Mouse (Mus musculus) layer of hippocampus, adult 8-10 months (tissue): ENCODE data around the gene Anxa3. TPM values are rescaled to one million over a fixed set of nuclear protein-coding genes. Genes with fewer than 3 reads are reported as not detected.

ENCODE experiments used
- DNase-seq, 2 experiments: peaks; one replicate each; pipeline ENCODE4 v3.0.0; 2022; ENCODE audit warnings: low spot score in 2 of 2
- total RNA-seq, 4 experiments: library from RNA; stranded (reverse); gene quantifications; 2 replicates each; pipeline ENCODE4 v1.2.4; 2022

Gene Anxa3
- total RNA-seq, 4 experiments from 2014 or later, result 12.2 to 46.9 (median 26.6) TPM

DNA sequence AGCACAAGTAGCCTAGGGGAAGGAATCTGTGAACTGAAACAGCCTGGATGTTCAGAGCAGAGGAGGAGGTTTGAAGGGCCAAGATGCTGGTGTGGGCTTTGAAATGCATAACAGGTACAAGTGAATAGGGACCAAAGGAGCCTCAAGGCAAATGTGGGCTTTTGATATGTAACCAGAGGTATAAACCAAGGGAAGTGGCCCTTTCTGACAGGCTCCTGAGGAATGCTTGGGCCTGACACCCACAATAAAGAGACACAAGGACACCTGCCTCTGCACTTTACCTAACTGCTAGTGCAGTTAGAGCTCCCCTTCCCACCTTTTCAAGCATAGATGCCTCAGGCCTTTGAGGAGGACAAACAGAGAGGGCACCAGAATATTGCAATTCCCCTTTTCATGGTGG lies 54.8 kb downstream of the Anxa3 start:
- DNase-seq, result no peak

DNA sequence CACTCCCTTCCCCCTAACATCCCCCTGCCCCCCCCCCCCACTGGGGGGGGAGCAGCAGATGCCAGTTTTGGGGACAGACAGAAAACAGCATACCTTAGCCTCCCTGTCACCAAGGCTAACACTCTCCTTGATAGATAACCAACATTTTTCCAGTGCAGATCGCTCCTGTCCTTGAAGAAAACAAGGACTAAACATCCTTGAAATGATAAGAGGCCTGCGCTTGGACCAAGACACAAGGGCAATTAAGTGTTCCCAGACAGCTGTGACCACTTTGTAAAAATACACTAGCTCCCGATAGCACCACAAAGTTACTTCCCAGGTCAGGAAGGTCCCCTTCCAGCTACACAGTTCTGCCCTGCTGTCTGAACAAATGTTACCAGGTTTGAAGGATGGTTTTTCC lies 55.2 kb downstream of the Anxa3 start:
- DNase-seq, result no peak

DNA sequence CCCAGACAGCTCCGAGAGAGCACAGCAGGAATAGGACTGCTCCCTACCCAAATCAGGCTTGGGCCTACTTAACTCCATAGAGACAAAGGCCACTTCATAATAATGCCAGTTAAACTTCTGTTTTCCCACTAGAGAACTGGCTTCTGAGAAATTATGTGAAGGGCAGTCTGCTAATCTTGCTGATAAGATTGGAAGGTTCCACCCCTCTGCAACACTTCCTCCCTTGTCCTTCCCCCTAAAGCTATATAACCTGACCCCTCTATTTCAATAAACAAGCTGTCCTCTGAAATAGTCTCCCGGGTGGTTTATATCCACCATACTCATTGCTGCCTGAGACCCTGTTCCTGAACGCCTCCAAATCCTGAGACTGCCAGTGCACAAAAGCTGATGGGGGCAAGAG lies 56.1 kb downstream of the Anxa3 start:
- DNase-seq, result no peak

DNA sequence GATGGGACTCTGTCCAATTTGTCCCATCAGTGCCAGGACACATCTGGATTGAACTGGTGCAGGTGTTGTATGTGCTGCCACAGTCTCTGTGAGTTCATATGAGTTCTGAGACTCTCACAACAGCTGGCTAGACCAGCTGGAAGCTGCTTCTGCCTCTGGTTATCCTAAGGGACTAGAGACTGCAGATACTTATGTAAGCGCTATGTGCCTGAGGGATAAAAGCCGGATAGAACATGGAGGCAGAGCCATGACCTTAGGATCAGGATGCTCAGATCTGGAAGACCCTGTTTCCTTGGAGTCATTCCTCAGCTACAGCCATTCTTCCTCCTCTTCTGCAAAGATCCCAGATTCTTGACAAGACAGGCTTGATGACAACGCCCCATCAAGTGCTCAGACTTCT lies 60.3 kb downstream of the Anxa3 start:
- DNase-seq, result no peak

DNA sequence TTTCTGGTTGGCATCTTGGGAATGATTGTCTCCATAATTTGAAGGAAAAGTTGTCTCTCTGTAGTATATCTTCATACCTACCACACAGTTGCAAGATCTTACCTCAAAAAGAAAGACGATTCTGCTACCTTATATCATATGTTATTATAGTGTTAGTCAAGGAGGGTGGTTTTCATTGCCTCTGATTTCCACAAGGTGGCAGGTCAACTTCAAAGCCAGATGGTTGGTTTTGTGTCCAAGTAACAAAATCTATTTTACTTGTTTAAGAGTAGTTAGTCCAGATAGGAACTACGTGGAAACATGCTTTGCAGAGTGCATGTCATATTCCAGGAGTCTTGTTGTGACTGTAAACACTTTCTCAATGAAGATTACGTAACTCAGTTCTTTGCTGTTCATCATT lies 61.2 kb downstream of the Anxa3 start:
- DNase-seq, result no peak

DNA sequence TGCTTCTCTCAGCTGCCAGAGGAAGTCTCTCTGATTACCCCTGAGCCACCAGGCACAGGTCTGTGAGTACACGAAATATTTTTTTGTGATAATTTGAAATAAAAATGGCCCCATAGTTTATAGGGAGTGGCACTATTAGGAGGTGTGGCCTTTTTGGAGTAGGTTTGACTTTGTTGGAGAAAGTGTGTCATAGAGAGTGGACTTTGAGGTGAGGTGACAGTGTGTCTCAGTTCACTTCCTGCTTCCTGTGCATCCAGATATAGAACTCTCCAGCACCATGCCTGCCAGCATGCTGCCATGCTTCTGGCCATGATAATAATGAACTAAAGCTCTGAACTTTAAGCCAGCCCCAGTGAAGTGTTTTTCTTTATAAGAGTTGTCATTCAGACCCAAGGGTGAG lies 66.8 kb downstream of the Anxa3 start:
- DNase-seq, result no peak

GRCm38 (mm10) chr5:96867171-96867570 lies 74.0 kb downstream of the Anxa3 start:
- no peak for DNase-seq

DNA sequence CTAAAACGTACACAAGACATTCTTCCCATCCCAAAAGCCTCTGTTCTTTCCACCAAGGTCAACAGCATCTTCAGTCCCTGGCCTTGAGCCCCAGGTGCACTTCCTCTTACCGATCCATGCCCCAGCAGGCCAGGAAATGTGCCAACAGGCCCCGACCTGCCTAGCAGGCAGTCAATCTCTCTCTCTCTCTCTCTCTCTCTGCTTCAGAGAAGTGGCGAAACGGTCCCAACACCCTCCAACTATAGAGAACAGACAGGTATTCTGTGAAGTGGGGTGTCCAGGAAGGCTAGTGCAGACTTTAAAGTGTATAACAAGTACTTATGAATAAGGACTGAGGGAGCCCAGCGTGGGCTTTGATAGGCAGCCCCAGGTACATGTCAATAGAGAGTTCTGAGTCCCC lies 75.8 kb downstream of the Anxa3 start:
- no peak for DNase-seq

DNA sequence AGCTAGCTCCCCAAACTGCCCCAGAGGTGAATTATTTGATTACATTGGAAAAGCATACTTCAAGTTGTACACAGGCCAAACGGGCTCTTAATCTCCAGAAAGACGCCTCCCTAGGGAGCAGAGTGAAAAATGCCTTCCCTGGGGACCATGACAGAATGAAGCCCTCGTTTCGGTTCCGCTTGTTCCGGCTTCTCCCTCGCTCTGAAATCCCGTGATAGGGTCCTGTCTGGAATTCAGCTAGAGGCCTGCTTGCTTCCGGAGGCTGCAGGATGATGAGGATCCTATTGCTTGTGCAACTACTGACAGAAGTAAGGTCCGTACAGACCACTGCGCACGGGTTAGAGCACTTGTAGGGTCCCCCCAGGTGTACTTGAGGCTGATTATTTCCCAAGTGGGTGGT lies 77.9 kb downstream of the Anxa3 start:
- DNase-seq, result no peak

DNA sequence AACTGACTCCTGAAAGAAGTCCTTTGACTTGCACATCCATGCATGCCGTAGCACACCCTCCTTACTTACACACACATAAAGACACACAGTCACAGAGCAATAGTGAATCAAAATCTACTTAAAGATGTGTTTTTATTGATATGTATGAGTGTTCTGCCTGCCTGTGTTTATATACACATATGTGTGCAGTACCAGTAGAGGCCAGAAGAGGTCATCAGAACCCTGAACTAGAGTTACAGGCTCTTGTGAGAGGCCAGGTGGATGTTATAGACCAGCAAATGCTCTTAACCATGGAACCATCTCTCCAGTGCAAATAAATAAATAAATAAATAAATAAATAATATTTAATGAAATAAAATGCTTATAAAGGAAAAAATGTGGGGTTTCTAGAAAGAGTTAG lies 85.0 kb downstream of the Anxa3 start:
- DNase-seq, result no peak

GRCm38 (mm10) chr5:96878851-96879540 lies 85.9 kb downstream of the Anxa3 start:
- no peak for DNase-seq

DNA sequence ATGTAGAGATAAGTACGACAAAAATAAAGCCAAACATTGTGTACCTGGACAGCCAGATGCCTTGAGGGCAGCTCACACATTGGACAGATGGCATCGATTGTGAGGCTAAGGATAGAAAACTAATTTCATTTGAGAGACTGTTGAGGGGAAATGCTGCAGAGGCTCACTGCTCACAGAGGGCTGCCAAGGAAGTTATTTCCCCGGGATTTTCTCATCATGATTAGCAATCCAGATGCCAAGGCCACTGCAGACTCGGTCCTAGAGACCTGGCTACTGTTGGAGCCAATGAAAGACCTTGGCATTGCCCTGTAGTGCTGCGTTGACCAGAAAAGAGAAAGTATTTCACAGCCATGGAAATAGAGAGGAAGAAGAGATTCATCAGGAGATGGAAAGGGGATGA lies 87.1 kb downstream of the Anxa3 start:
- DNase-seq, result peak in 1 of 2 experiments; percentile 6

DNA sequence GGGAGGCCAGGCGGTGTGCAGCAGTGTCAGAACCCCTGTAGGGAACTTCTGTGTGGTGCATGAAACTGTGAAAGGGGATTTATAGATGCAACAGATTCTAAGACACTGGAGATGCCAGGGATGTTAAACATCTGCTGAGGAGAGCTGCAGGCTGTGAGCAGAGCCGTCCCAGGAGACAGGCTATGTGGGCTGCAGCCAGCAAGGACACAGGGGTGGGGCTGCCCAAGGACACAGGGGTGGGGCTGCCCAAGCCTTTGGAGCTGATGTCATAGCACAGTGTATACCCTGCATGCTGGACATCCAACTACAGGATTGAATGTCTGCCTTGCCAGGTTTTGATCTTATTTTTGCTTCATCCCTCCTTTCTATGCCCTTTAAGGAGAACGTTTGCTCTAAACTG lies 88.0 kb downstream of the Anxa3 start:
- no peak for DNase-seq

- no peak for DNase-seq
Measured at GRCm38 (mm10) chr5:96881613-96882012, 88.5 kb downstream of the Anxa3 start.

DNA sequence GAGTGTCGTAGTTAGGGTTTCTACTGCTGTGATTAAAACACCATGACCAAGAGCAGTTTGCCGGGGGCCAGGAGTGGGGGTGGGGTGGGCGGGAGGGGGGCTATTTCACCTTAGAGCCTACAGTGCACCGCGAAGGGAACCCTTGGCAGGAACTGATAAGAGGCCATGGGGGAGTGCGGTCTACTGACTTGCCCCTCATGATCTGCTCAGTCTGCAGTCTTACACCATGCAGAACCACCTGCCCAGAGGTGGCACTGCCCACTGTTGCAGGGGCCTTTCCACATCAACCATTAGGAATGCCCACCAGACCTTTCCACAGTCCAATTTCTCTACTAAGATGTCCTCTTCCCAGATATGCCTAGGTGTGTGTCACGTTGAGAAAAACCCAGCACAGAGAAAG lies 92.1 kb downstream of the Anxa3 start:
- DNase-seq, result no peak

GRCm38 (mm10) chr5:96888396-96888795 lies 95.3 kb downstream of the Anxa3 start:
- DNase-seq, result no peak

DNA sequence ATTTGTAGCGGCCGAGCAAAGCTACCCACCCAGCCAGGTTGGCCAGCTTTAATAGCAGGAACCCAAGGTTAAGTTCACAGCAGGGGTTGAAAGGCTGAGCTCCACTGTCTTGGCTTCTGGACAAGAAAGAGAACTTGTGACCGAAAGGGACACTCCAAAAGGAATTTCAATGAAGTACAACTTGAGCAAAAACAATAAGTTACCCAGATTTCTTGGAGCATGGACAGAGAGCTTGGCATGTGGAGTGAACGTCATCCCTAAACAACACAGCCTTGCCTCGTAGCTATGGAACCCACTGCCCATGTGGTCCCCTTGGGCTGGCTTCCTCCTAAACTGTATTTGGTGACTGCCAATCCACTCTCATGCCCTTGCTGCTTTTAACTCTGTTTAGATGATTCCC lies 97.2 kb downstream of the Anxa3 start:
- DNase-seq, result peak; percentile 41 to 65

Other genes with a start within 250 kb of the Anxa3 start
- gene Bmp2k, start 204.3 kb downstream of the Anxa3 start, total RNA-seq, result 10 to 100 TPM; 13.3 to 24.0 (median 19.2) TPM